Mouse (Mus musculus) small intestine, adult 2 months (tissue): ENCODE data around the gene Cep78.

Experiments used
- CTCF ChIP-seq: fragments of 200-500 bp; IDR thresholded peaks from 2 replicates; pipeline ENCODE4 v1.5.1; 2012; ENCODE audit warnings: low read depth, mild to moderate bottlenecking, control low read depth, inconsistent platforms, low read length, moderate library complexity, mixed read lengths; ENCODE audit not compliant: insufficient replicate concordance, insufficient read length; ENCODE audit errors: extremely low read depth
- POLR2A ChIP-seq: fragments of 200-500 bp; IDR thresholded peaks from 2 replicates; pipeline ENCODE4 v1.6.1; 2012; ENCODE audit warnings: low read depth, mild to moderate bottlenecking, control low read depth, inconsistent platforms, low read length, moderate library complexity

- TF ChIP-seq CTCF: peak; percentile 27; the same call in 1 of the 2 replicates
- TF ChIP-seq POLR2A: no peak
Observed at GRCm38 (mm10) chr19:15998157-15998556, 13.4 kb upstream of the Cep78 start.
